Mouse (Mus musculus) liver, adult (tissue): ENCODE data around the gene Tbc1d4.

Experiments
- GATA4 ChIP-seq: IDR thresholded peaks from 2 replicates; pipeline ENCODE4 v1.6.1; 2014; ENCODE audit warnings: mild to moderate bottlenecking, low read length; ENCODE audit not compliant: insufficient replicate concordance

The Tbc1d4 gene

DNA sequence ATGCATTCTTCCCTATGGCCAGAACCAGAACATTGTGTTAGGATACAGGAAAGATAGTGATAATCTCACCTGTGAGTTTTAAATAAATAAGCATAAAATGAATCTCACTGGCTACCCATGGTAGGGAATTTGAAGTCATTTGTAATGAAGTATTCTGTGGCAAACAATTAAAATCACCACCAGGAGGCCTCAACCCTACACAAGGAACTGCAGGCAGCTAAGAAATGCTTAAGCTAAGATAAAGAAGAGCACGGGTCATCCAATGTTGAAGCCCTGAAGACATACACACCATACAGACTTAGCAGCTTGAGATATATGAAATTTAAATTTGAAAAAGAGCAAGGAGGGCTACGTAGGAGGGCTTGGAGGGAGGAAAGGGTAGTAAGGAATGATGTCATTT, 3.1 kb downstream of the Tbc1d4 start:
- no peak for TF ChIP-seq GATA4

DNA sequence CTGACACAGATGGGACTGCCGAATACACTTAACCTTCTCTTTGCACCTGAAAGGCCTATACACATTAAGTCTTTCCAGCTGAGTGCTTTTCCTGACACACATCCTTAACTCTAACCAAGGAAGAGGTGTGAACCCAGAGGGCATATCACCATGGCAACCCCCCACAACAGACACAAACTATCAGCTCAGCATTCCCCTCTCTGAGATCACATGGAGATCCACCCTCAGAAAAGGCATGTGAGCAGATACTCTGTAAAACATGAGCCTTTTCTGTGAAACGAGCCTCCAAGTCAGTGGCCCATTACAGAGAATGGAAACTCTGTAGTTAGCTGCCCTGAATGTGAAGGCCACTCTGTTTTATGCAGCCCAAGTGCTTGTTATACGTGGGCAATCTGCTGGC, 6.1 kb downstream of the Tbc1d4 start:
- no peak for TF ChIP-seq GATA4

DNA sequence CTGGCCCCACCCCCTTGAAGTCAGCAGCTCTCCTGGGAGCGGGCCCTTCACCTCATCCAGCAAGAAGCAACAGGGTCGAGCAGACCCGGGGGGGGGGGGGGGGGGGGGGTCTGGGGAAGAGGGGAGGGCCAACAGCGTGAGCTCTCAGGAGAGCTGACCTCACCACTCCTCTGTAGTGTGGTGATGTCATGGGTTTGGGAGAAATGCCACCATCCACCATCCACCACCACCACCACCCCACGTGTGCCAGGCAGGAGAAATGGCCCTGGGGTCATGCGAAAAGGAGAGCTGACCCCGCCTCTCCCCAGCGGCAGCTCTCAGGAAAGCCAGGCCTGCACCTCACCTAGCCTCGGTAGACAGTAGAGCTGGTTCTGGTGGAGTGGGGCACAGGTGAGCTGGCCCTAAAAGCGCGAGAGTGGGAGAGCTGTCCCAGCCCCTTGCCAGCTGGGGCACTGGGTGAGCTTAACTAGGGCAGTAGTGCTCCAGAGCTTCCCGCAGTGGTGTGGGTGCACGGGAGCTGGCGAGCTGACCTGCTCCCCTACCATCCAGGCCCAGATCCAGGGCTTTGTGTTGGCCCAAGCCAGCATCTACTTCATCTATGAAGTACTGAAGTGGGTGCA, 11.8 kb downstream of the Tbc1d4 start:
- TF ChIP-seq GATA4: no peak

DNA sequence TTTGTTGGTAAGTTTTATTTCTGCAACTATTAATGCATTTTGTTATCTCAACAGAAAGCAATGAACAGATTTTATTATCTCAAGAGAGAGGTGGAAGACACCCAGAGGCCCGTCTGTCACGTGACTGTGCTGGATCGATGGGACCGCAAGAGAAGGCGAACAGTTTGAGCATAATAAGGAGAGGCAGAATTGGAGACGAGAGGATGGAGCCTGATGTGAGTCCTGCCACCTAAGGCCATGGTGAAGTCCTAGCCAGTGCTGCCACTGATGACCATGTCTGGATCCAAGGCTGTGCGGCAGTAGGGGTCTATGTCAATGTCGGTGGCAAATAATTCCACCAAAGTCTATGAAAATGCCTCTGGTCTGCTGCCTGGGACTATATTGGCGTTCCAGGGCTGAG, 12.3 kb downstream of the Tbc1d4 start:
- no peak for TF ChIP-seq GATA4

DNA sequence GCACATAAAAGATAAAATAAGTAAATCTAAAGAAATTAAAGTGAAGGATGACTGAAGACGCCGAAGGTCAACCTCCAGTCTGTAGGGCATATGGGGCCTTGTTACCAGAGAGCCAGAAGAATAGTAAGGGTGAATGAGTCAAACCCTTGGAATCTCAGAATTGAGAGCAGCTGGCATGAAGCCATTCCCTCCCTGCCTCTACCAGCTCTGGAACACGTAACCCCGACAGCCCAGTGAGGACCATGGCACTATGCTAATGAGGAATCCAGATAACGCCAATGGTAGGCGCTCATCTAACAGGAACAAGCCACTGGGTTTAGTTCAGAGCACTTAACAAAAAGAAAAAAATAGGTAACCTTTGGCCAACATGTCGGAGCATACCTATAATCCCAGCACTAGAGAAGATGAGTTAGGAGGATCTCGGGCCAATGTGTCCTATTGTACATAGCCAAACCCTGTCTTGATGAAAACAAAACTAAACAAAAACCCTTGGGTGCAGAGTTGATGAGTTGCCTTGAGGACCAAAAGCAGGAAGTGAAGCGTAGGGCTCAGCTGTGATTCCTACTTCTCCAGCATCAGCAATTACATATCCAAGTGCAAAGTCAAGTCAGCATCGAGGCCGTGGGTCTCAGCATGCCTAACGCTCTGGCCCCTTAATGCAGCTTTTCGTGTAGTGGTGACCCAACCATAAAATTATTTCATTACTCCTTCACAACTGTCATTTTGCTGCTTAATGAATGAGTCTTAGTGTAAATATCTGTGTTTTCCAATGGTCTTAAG, 13.5 kb downstream of the Tbc1d4 start:
- no peak for TF ChIP-seq GATA4

DNA sequence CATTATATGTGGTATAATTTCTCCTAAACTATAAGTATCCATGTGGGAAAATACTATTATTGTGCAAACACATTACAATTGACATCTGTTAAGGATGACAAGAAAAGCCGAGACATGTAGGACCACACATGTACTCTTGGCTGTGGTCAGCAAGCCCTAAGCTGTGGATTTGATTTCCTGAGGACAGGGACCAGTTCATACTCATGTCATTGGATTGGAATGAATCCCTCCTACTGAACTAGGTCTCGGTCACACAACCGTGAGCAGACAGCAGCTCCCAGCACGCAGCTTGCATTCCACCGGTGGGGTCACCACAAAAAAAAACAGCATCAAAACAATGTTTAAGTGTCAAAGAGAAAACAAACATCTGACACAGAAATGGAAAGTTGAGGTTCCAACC, 15.0 kb downstream of the Tbc1d4 start:
- TF ChIP-seq GATA4: no peak

DNA sequence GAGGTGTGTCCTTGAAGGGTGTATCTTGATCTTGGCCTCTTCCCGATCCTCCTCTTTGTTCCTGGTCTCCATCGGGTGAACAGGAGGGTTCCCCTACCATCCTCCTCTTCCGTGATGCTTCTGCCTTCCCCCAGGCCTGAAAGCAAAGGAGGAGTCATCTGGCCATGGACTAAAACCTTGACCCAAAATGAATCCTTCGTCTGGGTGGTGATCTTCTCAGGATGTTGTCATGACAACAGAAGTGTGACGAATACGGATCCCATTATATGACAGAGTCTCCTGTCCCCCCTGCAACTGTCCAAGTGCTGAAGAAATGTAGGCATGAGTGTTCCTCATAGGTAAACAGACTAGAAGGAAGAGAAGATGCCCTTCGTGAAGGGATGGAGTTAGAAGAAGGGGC, 15.7 kb downstream of the Tbc1d4 start:
- TF ChIP-seq GATA4: no peak

DNA sequence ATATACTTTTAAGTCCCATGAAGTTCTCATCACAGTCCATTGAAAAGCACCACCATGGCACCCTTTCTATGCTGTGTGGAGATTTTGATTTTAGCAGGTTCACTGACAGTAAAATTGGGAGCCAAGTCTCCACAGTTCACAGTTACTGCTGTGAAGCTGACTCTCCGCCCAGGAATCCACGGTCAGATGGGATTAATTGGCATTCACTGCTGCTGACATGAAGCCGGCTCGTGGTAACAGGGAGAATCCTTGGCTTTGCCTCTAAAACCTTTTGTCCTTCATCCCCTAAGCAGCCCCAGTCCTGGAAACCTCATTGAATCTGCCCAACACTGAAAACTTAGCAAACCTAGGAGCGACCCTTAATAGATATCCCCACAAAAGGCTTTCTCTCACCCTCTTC, 17.9 kb downstream of the Tbc1d4 start:
- TF ChIP-seq GATA4: no peak

DNA sequence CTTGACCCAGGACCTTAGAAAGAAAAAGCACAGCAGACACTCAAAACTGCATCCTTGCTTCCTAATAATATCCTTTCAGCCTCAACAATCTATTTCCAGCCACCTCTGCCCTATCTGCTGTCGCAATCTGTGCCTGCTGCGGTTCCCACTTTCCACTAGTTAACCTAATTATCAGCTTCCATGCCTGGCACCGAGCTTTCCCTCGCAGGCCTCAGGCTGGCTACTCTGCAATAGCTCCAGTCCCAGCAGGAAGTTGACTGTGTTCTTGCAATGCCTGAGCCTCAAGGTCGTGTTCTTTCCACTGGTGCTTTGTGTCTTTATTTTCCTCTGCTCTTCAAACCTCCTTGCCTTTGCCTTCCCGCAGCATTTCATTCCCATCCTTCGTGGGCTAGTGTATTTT, 22.9 kb downstream of the Tbc1d4 start:
- TF ChIP-seq GATA4: no peak

DNA sequence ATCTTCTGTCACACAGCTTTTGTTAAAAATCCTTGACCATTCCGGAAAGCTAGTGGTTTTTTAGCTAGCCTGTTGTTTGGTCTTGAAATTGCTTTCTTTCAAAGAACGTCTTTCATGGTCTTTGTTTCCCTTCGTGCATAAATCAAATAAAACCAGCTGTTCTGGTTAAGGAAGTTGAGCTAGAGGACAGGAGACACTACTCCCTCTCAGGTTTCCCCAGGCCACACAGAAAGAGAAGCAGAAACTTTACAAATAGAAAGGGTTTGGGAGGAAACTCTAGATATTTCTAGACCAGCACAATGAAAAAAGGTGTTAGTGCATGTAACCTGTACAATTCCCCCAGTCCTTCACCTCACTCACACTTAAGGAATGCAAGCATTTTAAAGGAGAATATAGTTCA, 33.3 kb downstream of the Tbc1d4 start:
- no peak for TF ChIP-seq GATA4

DNA sequence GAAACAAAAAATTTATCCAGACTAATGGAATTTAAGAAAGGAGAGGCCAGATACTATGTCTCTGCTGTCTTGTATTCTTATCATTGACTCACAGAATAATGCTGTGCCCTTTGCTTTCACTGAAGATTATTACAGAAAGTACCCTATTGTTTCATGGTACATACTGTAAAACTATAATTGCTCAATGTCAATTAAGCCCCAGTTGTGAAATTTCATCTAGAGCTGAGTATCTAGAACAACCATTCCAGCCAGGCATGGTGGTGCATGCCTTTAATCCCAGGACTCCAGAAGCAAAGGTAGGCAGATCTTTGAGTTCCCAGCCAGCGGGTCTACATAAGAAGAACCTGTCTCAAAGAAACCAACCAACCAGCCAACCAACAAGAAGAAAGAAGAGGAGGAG, 34.5 kb downstream of the Tbc1d4 start:
- TF ChIP-seq GATA4: no peak

DNA sequence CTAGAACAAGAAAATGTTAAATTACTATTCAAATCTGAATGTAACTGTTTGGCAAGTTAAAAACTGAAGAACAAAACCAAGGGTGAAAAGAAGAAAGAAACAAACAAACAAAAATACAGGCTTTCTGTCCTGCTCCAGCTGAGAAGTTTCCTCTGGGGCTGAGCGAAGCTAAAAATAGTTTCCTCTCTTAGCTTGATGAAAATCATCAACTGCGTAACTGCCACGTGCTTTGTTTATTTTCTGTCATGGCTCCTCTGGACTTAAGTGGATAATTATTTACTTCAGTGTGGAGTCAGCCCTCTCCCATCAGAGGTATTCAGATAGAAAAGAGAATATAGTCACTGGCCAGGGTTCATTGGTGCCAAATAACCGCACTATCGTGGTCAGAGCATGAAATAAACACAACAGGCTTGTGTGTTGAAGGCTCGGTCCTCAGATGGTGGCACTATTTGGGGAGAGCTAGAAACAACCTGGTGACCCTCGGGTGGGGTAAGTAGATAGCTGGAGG, 35.8 kb downstream of the Tbc1d4 start:
- TF ChIP-seq GATA4: no peak

DNA sequence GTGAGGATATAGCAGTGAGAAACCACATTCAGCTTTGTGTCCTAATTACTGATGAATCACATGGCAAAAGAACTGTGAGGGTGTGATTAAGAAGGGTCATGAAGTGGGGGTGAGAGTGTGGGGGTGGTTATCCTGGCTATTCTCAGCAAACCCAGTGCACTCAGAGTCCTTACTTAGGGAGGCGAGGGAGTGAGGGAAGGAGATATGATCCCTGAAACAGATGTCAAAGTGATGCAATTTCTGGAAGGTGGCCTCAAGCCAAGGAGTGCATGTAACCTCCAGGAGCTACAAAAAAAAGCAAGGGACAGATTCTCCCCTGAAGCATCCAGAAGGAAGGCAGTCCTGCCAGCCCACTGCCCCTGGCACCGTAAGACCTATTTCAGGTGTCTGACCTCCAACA, 40.2 kb downstream of the Tbc1d4 start:
- no peak for TF ChIP-seq GATA4

DNA sequence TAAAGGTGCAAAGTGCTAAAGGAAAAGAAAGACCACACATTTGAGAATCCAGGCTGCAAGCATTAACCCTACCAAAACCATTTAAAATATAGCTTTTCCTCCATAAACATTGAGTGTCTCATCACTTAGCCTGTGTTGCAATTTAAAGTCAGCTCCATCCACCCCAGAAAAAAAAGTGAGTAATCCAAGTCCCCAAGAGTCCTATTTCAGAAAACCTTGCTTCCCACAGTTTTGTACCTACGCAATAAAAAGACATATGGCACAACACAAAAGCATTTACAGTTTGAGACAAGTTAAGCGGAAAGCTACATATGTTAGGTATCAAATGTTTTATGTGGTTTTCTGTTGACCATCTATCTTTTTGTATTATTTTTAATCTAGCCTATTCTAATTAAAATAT, 42.3 kb downstream of the Tbc1d4 start:
- TF ChIP-seq GATA4: no peak

DNA sequence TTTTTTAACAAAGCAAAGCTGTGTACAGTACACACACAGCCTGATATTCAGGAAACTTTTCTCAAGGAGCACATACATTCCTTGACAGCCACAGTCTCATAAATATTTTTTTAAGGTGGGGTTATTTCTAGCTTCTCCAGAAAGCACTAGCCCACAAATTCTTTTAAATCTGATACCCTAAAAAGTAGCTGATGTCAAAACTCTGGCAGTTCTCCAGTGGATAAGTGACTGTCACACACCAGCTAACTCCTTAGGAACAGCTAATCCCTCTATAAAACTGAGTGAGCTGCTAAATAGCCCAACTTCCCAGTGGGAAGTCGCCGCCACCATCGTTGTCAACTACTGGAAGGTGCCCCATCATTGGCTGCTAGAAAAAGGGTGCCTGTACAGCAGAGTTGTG, 43.3 kb downstream of the Tbc1d4 start:
- TF ChIP-seq GATA4: no peak

DNA sequence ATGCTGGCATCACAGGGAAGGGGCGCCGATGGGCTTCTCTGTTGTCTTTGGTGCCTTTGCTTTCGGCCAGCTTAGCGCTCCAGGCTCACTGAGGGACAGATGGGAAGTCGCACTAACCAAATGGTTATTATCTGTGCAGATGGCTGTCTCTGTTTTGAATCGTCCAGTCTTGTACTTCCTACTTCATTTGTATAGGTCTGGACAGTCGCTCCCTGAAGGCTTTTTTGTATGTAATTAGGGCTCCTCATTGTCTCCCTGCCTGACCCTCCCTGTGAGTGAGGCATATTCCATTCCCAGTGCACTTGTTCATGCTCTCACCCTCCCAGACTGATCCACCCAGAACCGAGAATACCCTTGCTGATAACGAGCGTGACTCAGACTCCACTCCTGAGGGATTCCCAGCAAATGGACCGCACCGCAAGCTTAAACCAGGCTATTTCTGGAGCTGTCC, 47.7 kb downstream of the Tbc1d4 start:
- TF ChIP-seq GATA4: peak; percentile 6; the same call in 1 of the 2 replicates
